Mouse (Mus musculus): Measurements from ENCODE around the gene Phyhipl.

DNA sequence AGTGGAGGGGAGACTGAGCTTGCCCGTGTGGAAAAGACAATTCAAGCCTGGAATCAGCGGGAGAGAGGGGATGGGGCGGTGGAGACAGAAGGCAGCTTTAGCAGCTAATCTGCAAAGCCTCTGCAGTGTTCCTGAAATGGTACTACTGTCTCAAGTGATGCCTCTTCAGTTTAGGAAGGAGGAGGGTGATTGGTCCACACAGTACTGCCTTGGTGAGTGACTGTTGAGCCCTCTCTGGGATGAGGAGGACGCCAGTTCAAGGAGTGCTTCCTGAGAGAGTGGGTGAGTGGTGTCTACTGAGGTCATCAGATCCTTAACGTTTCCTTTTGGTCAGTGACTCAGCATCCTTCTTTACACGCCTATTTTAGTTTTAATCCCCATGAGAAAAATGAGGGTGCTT is 47.4 kb upstream of the Phyhipl start:
- TF ChIP-seq MYOD1 (IDR thresholded peaks at IDR 0.05; ENCODE audit: control insufficient read depth in 1 of 3, insufficient read length in 2 of 3, low read depth in 2 of 3) (no peak), POLR2A (IDR thresholded peaks at IDR 0.05; ENCODE audit: insufficient read length, low read depth) (no peak)

All from myocyte (in vitro differentiated cells).